Mouse (Mus musculus) liver, postnatal 0 days (tissue): ENCODE results near the gene Smyd2.

Experiments used
- CTCF ChIP-seq: sonication (generic); IDR thresholded peaks from 2 replicates; pipeline ENCODE4 v1.5.1; 2016; ENCODE audit warnings: antibody characterized with exemption, low read depth
- EP300 ChIP-seq: IDR thresholded peaks from 2 replicates; pipeline ENCODE4 v1.6.1; 2016; ENCODE audit warnings: antibody characterized with exemption, low read depth, mild to moderate bottlenecking

DNA sequence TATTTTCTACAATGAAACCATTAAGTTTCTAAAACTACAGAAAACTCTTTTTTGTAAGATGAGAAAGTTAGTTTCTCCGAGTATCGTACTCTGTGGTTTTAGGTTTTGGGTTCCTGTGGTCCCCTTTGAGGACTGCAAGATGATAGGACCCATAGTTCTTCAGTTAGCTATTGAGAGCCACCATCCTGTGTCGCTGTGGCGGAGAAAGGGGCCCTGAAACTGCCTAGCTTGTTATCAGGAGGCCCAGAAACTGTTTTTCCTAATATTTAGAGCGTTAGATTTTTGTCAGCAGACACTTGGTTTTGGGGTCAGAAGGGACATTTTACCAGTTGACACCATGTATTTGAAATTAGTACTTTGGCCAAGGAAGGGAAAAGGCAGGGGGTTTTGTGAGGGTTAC lies 66.4 kb downstream of the Smyd2 start:
- TF ChIP-seq CTCF (no peak), EP300 (peak; percentile 8; the same call in 1 of the 2 replicates)
